Mouse (Mus musculus): ENCODE measurements around the gene Fkbp5.

DNA sequence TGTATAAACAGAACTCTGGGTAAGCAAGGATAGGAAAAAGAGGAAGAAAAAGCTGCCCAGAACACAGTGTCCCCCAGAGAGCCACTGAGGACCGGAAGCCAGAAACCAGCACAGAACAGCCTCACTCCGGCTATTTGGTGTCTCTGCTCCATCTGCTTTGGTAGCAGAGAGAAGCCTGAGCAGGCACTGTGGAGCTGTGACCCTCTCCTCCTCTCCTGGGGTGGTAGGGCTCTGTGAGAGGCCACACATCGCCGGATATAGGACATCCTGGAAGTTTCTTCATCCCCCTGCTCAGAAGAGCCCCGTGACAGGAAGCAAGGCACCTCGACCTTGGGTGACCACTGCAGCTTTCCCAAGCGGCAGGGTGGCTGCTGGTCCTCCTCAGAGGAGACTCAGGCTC, 3.5 kb downstream of the Fkbp5 start:
- no peak for TF ChIP-seq CTCF (IDR thresholded peaks at IDR 0.05; ENCODE audit: extremely low read depth, insufficient read depth, insufficient read length, insufficient replicate concordance)
- TF ChIP-seq POLR2A (IDR thresholded peaks at IDR 0.05; ENCODE audit: low read depth, low read length), result no peak; the same call in 1 of the 2 replicates

Measured in spleen, adult 2 months (tissue).